Mouse (Mus musculus): ENCODE data around the gene Sike1. TPM values are rescaled to one million over a fixed set of nuclear protein-coding genes. Genes with fewer than 3 reads are reported as not detected.

The Sike1 gene
- polyA plus RNA-seq, 1 experiment from 2014 or later, result 72.4 TPM

- 81% methylated on average over 4 of the region's 4 CpGs for WGBS
- H3K9me3 ChIP-seq (ENCODE audit: control insufficient read depth, low read length), result no peaks in the 10 kb centered on the region
- no peak overlapping the region for H3K4me2 ChIP-seq (replicated peaks; ENCODE audit: low read depth, low read length)
- ATAC-seq (ENCODE audit: low FRiP score, low TSS enrichment), result no peak
- no peaks in the 10 kb centered on the region for H3K36me3 ChIP-seq (ENCODE audit: control insufficient read depth, insufficient read depth, low read length)
- H3K27ac ChIP-seq (ENCODE audit: low read depth, low read length), result no peak overlapping the region
- H3K9ac ChIP-seq (ENCODE audit: low read depth, low read length), result no peak overlapping the region
- no peak overlapping the region for H3K4me3 ChIP-seq (ENCODE audit: low read length)
- H3K27me3 ChIP-seq (ENCODE audit: control insufficient read depth, insufficient read depth, low read length), result no peaks in the 10 kb centered on the region
- no peaks in the 10 kb centered on the region for H3K4me1 ChIP-seq (ENCODE audit: control insufficient read depth, insufficient read depth, low read length)
Observed at GRCm38 (mm10) chr3:102976906-102977305, 18.6 kb upstream of the Sike1 start.

- Histone ChIP-seq H3K9ac (ENCODE audit: low read depth, low read length) (no peak overlapping the region), H3K27ac (ENCODE audit: low read depth, low read length) (no peak overlapping the region), H3K4me1 (ENCODE audit: control insufficient read depth, insufficient read depth, low read length) (no peaks in the 10 kb centered on the region), H3K4me3 (ENCODE audit: low read length) (no peak overlapping the region), H3K9me3 (ENCODE audit: control insufficient read depth, low read length) (no peaks in the 10 kb centered on the region; the same call in 1 of the 2 replicates), H3K36me3 (ENCODE audit: control insufficient read depth, insufficient read depth, low read length) (no peaks in the 10 kb centered on the region), H3K27me3 (ENCODE audit: control insufficient read depth, insufficient read depth, low read length) (no peaks in the 10 kb centered on the region), H3K4me2 (replicated peaks; ENCODE audit: low read depth, low read length) (no peak overlapping the region)
- no peak for ATAC-seq (ENCODE audit: low FRiP score, low TSS enrichment)
- 48% methylated on average over 10 of the region's 10 CpGs for WGBS
Observed at GRCm38 (mm10) chr3:102979550-102980348, 15.8 kb upstream of the Sike1 start.

- ATAC-seq (ENCODE audit: low FRiP score, low TSS enrichment), result no peak
- H3K4me2 ChIP-seq (replicated peaks; ENCODE audit: low read depth, low read length), result no peak overlapping the region
- H3K9me3 ChIP-seq (ENCODE audit: control insufficient read depth, low read length), result no peaks in the 10 kb centered on the region; the same call in 1 of the 2 replicates
- H3K4me3 ChIP-seq (ENCODE audit: low read length), result no peak overlapping the region
- no peaks in the 10 kb centered on the region for H3K27me3 ChIP-seq (ENCODE audit: control insufficient read depth, insufficient read depth, low read length)
- no peaks in the 10 kb centered on the region for H3K4me1 ChIP-seq (ENCODE audit: control insufficient read depth, insufficient read depth, low read length)
- H3K36me3 ChIP-seq (ENCODE audit: control insufficient read depth, insufficient read depth, low read length), result no peaks in the 10 kb centered on the region
- WGBS, result 72% methylated on average over 3 of the region's 3 CpGs
- H3K9ac ChIP-seq (ENCODE audit: low read depth, low read length), result no peak overlapping the region
- H3K27ac ChIP-seq (ENCODE audit: low read depth, low read length), result no peak overlapping the region
Observed at GRCm38 (mm10) chr3:102980349-102980736, 15.2 kb upstream of the Sike1 start.

GRCm38 (mm10) chr3:102991041-102991440 lies 4.5 kb upstream of the Sike1 start:
- H3K9me3 ChIP-seq (ENCODE audit: control insufficient read depth, low read length), result no peaks in the 10 kb centered on the region
- no peak overlapping the region for H3K4me3 ChIP-seq (ENCODE audit: low read length)
- H3K4me2 ChIP-seq (replicated peaks; ENCODE audit: low read depth, low read length), result no peak overlapping the region
- H3K36me3 ChIP-seq (ENCODE audit: control insufficient read depth, insufficient read depth, low read length), result no peaks in the 10 kb centered on the region
- H3K27ac ChIP-seq (ENCODE audit: low read depth, low read length), result no peak overlapping the region
- H3K9ac ChIP-seq (ENCODE audit: low read depth, low read length), result no peak overlapping the region
- H3K4me1 ChIP-seq (ENCODE audit: control insufficient read depth, insufficient read depth, low read length), result no peaks in the 10 kb centered on the region
- no peaks in the 10 kb centered on the region for H3K27me3 ChIP-seq (ENCODE audit: control insufficient read depth, insufficient read depth, low read length)
- no peak for ATAC-seq (ENCODE audit: low FRiP score, low TSS enrichment)
- 75% methylated on average over 8 of the region's 8 CpGs for WGBS

- no peak overlapping the region for H3K27ac ChIP-seq (ENCODE audit: low read depth, low read length)
Observed at GRCm38 (mm10) chr3:102992936-102993335, 2.6 kb upstream of the Sike1 start.

GRCm38 (mm10) chr3:102995233-102995604 lies 289 bp upstream of the Sike1 start:
- no peak for ATAC-seq (ENCODE audit: low FRiP score, low TSS enrichment)
- H3K9ac ChIP-seq (ENCODE audit: low read depth, low read length), result peak overlapping the region; percentile 85

More at GRCm38 (mm10) chr3:102992936-102993335, 2.6 kb upstream of the Sike1 start:
- 38% methylated on average over 3 of the region's 3 CpGs for WGBS
- Histone ChIP-seq H3K36me3 (ENCODE audit: control insufficient read depth, insufficient read depth, low read length) (no peaks in the 10 kb centered on the region), H3K9me3 (ENCODE audit: control insufficient read depth, low read length) (no peaks in the 10 kb centered on the region), H3K4me3 (ENCODE audit: low read length) (no peak overlapping the region), H3K4me1 (ENCODE audit: control insufficient read depth, insufficient read depth, low read length) (no peaks in the 10 kb centered on the region), H3K4me2 (replicated peaks; ENCODE audit: low read depth, low read length) (no peak overlapping the region), H3K27me3 (ENCODE audit: control insufficient read depth, insufficient read depth, low read length) (no peaks in the 10 kb centered on the region), H3K9ac (ENCODE audit: low read depth, low read length) (no peak overlapping the region)
- ATAC-seq (ENCODE audit: low FRiP score, low TSS enrichment), result no peak

GRCm38 (mm10) chr3:102997036-102997435 lies 1.5 kb downstream of the Sike1 start:
- Histone ChIP-seq H3K9me3 (ENCODE audit: control insufficient read depth, low read length) (no peaks in the 10 kb centered on the region), H3K4me2 (replicated peaks; ENCODE audit: low read depth, low read length) (no peak overlapping the region), H3K9ac (ENCODE audit: low read depth, low read length) (no peak overlapping the region), H3K4me1 (ENCODE audit: control insufficient read depth, insufficient read depth, low read length) (no peaks in the 10 kb centered on the region), H3K27ac (ENCODE audit: low read depth, low read length) (no peak overlapping the region), H3K36me3 (ENCODE audit: control insufficient read depth, insufficient read depth, low read length) (peaks cover 30% of the 10 kb centered on the region), H3K27me3 (ENCODE audit: control insufficient read depth, insufficient read depth, low read length) (no peaks in the 10 kb centered on the region), H3K4me3 (ENCODE audit: low read length) (no peak overlapping the region)
- 76% methylated on average over 10 of the region's 10 CpGs for WGBS
- no peak for ATAC-seq (ENCODE audit: low FRiP score, low TSS enrichment)

More at GRCm38 (mm10) chr3:102995233-102995604, 289 bp upstream of the Sike1 start:
- peak overlapping the region; percentile 69 for H3K4me3 ChIP-seq (ENCODE audit: low read length)
- no peaks in the 10 kb centered on the region for H3K27me3 ChIP-seq (ENCODE audit: control insufficient read depth, insufficient read depth, low read length)
- no peaks in the 10 kb centered on the region for H3K4me1 ChIP-seq (ENCODE audit: control insufficient read depth, insufficient read depth, low read length)
- 48% methylated on average over 7 of the region's 7 CpGs for WGBS
- no peaks in the 10 kb centered on the region for H3K9me3 ChIP-seq (ENCODE audit: control insufficient read depth, low read length)
- H3K27ac ChIP-seq (ENCODE audit: low read depth, low read length), result peak overlapping the region; percentile 88; the same call in 1 of the 2 replicates
- H3K36me3 ChIP-seq (ENCODE audit: control insufficient read depth, insufficient read depth, low read length), result peaks cover 19% of the 10 kb centered on the region
- H3K4me2 ChIP-seq (replicated peaks; ENCODE audit: low read depth, low read length), result peak overlapping the region; percentile 65

- H3K4me1 ChIP-seq (ENCODE audit: control insufficient read depth, insufficient read depth, low read length), result no peaks in the 10 kb centered on the region
- no peak overlapping the region for H3K27ac ChIP-seq (ENCODE audit: low read depth, low read length)
Observed at GRCm38 (mm10) chr3:102997591-102997990, 2.1 kb downstream of the Sike1 start.

GRCm38 (mm10) chr3:103001595-103001994 lies 6.1 kb downstream of the Sike1 start:
- H3K9ac ChIP-seq (ENCODE audit: low read depth, low read length), result no peak overlapping the region
- H3K27me3 ChIP-seq (ENCODE audit: control insufficient read depth, insufficient read depth, low read length), result no peaks in the 10 kb centered on the region
- H3K36me3 ChIP-seq (ENCODE audit: control insufficient read depth, insufficient read depth, low read length), result peaks cover 42% of the 10 kb centered on the region
- 98% methylated on average over 7 of the region's 7 CpGs for WGBS
- ATAC-seq (ENCODE audit: low FRiP score, low TSS enrichment), result no peak
- H3K9me3 ChIP-seq (ENCODE audit: control insufficient read depth, low read length), result no peaks in the 10 kb centered on the region
- H3K27ac ChIP-seq (ENCODE audit: low read depth, low read length), result no peak overlapping the region
- no peak overlapping the region for H3K4me2 ChIP-seq (replicated peaks; ENCODE audit: low read depth, low read length)
- H3K4me1 ChIP-seq (ENCODE audit: control insufficient read depth, insufficient read depth, low read length), result no peaks in the 10 kb centered on the region
- H3K4me3 ChIP-seq (ENCODE audit: low read length), result no peak overlapping the region

More at GRCm38 (mm10) chr3:102997591-102997990, 2.1 kb downstream of the Sike1 start:
- no peak for ATAC-seq (ENCODE audit: low FRiP score, low TSS enrichment)
- no peaks in the 10 kb centered on the region for H3K27me3 ChIP-seq (ENCODE audit: control insufficient read depth, insufficient read depth, low read length)
- H3K9ac ChIP-seq (ENCODE audit: low read depth, low read length), result no peak overlapping the region
- H3K4me2 ChIP-seq (replicated peaks; ENCODE audit: low read depth, low read length), result no peak overlapping the region
- 52% methylated on average over 3 of the region's 3 CpGs for WGBS
- no peak overlapping the region for H3K4me3 ChIP-seq (ENCODE audit: low read length)
- H3K9me3 ChIP-seq (ENCODE audit: control insufficient read depth, low read length), result no peaks in the 10 kb centered on the region
- H3K36me3 ChIP-seq (ENCODE audit: control insufficient read depth, insufficient read depth, low read length), result peaks cover 35% of the 10 kb centered on the region
